Mouse (Mus musculus) retina, embryonic 14.5 days (tissue): Measurements from ENCODE around the gene a.
"Not testable (repeated sequence)": the region's sequence is repeated elsewhere in the genome, so short reads cannot be mapped to it uniquely, and the experiment has no call there.

Experiments used
- DNase-seq: peaks from one replicate; pipeline ENCODE4 v3.0.0-alpha.2; 2015; ENCODE audit warnings: low spot score

The a gene

GRCm38 (mm10) chr2:155052681-155053080, 261.5 kb downstream of the a start:
- no peak for DNase-seq

- not testable (repeated sequence) for DNase-seq
These were observed 262.3 kb downstream of the a start for GRCm38 (mm10) chr2:155053512-155053911.

GRCm38 (mm10) chr2:155054672-155055071, 263.5 kb downstream of the a start:
- DNase-seq = no peak

- no peak for DNase-seq
These were observed 264.9 kb downstream of the a start for GRCm38 (mm10) chr2:155056076-155056578.

GRCm38 (mm10) chr2:155057361-155057760, 266.2 kb downstream of the a start:
- no peak for DNase-seq

GRCm38 (mm10) chr2:155071027-155071426, 279.8 kb downstream of the a start:
- DNase-seq = no peak

- no peak for DNase-seq
These were observed 281.3 kb downstream of the a start for GRCm38 (mm10) chr2:155072353-155073145.

GRCm38 (mm10) chr2:155073347-155073746, 282.1 kb downstream of the a start:
- no peak for DNase-seq

GRCm38 (mm10) chr2:155073978-155074765, 283.0 kb downstream of the a start, which contains the start of gene Ahcy:
TSS of gene Ahcy (minus strand) at chr2:155074497.
- DNase-seq = peak; percentile 94

- DNase-seq = no peak
These were observed 283.6 kb downstream of the a start for GRCm38 (mm10) chr2:155074766-155075330.

- DNase-seq = no peak
These were observed 284.4 kb downstream of the a start for GRCm38 (mm10) chr2:155075649-155076048.

- DNase-seq = no peak
These were observed 288.4 kb downstream of the a start for GRCm38 (mm10) chr2:155079500-155080178.

- no peak for DNase-seq
These were observed 289.0 kb downstream of the a start for GRCm38 (mm10) chr2:155080179-155080530.

- DNase-seq = no peak
These were observed 289.9 kb downstream of the a start for GRCm38 (mm10) chr2:155081056-155081455.

GRCm38 (mm10) chr2:155082121-155082803, 291.1 kb downstream of the a start:
- peak; percentile 69 for DNase-seq

- DNase-seq = no peak
These were observed 293.3 kb downstream of the a start for GRCm38 (mm10) chr2:155084546-155084945.

- no peak for DNase-seq
These were observed 295.1 kb downstream of the a start for GRCm38 (mm10) chr2:155086328-155086727.

- DNase-seq = no peak
These were observed 297.1 kb downstream of the a start for GRCm38 (mm10) chr2:155088264-155088663.

- DNase-seq = no peak
These were observed 299.9 kb downstream of the a start for GRCm38 (mm10) chr2:155090909-155091742.

GRCm38 (mm10) chr2:155091743-155092075, 300.5 kb downstream of the a start:
- DNase-seq = no peak

- DNase-seq = no peak
These were observed 302.2 kb downstream of the a start for GRCm38 (mm10) chr2:155093418-155093817.
